Mouse (Mus musculus): ENCODE measurements at regions not wholly inside any gene's neighbourhood (a gene's known extent, or its start where the extent isn't known, plus 50 kb on each side); places are given as distances from the start of the nearest gene placed in this dataset.
A peak's percentile ranks its signal among the peaks of the same experiment; 100 is the strongest.

DNA sequence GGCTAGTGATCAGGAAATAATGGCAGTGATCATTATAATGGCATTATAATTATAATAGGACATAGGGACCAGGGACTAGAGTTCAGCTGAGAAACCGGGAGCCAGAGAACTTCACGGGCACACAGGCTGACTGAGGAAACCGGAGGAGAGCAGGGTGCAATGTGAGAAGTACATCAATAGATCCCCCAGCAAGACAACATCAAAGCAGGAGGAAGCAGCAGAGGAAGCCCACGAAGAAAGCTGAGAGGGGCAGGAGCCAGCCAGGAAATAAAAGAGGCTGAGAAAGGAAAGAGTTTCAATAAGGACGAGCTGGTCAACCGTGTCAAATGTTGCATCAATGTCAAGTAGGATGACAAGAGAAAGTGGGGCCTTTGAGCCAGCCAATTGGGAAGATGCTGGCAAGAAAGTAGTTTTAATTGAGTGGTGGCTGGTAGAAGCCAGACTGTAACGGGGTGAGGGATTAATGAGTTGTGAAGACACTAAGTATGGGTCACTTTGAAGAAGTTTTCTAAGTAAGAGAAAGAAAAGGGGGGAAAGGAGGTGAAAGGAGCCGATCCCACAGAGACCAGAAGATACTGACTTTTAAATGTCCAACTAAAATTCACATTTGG lies 66.0 kb upstream of the Cited2 start:
- no peaks in the 10 kb centered on the region for H3K27me3 ChIP-seq (ENCODE audit: control insufficient read depth, insufficient read depth, low read length)
- no peak overlapping the region for H3K9ac ChIP-seq (replicated peaks)
- no peak overlapping the region for H3K4me3 ChIP-seq (ENCODE audit: insufficient read depth in 1 of 2, low read depth in 2 of 2, low read length in 2 of 2)
- 23% methylated on average over 8 of the region's 8 CpGs for WGBS (ENCODE audit: insufficient replicate concordance)
- TF ChIP-seq EP300 (IDR thresholded peaks at IDR 0.05; ENCODE audit: low read depth) (no peak), CTCF (IDR thresholded peaks at IDR 0.05; ENCODE audit: low read depth) (no peak)
- no peak overlapping the region for H3K27ac ChIP-seq
- H3K9me3 ChIP-seq (ENCODE audit: control insufficient read depth, low read length): no peaks in the 10 kb centered on the region
- no peak for DNase-seq (ENCODE audit: low read depth in 3 of 3, low spot score in 3 of 3)
- no peaks in the 10 kb centered on the region for H3K36me3 ChIP-seq (replicated peaks; ENCODE audit: control insufficient read depth, insufficient read depth, low read depth)
- peaks cover 5 to 25% of the 10 kb centered on the region in 2 experiments; a peak in 3 of 4 replicates for H3K4me1 ChIP-seq (replicated peaks; ENCODE audit: control insufficient read depth in 2 of 2, insufficient read depth in 2 of 2, low read length in 1 of 2)
- no peak for ATAC-seq (ENCODE audit: insufficient read depth)
- H3K4me2 ChIP-seq (ENCODE audit: low read depth): no peak overlapping the region

DNA sequence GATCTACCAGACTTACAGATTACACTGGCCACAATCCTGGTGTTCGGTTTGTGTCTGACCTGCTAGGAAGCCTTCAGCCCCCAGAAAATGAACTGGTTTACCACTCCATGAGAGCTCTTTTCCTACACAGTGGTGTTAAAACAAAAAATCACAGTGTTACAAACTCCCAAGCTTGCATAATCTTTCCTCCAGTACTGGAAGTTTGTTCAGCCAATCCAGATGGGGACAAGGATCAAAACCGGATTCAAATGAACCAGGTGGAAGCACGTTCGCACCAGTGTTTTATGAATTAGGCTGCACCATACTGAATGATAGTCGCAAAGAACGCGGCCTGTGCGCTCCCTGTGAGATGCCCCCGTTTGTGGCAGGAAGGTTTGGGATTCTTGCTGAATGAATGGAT lies 63.4 kb upstream of the Cited2 start:
- no peak for ATAC-seq (ENCODE audit: insufficient read depth)
- 76% methylated on average over 9 of the region's 9 CpGs for WGBS (ENCODE audit: insufficient replicate concordance)
- no peaks in the 10 kb centered on the region for H3K9me3 ChIP-seq (ENCODE audit: control insufficient read depth, low read length)
- no peaks in the 10 kb centered on the region for H3K27me3 ChIP-seq (ENCODE audit: control insufficient read depth, insufficient read depth, low read length)
- no peak overlapping the region for H3K9ac ChIP-seq (replicated peaks)
- no peak overlapping the region for H3K27ac ChIP-seq
- H3K4me2 ChIP-seq (ENCODE audit: low read depth): no peak overlapping the region
- H3K36me3 ChIP-seq (replicated peaks; ENCODE audit: control insufficient read depth, insufficient read depth, low read depth): no peaks in the 10 kb centered on the region
- no peak for DNase-seq (ENCODE audit: low read depth in 3 of 3, low spot score in 3 of 3)
- TF ChIP-seq CTCF (IDR thresholded peaks at IDR 0.05; ENCODE audit: low read depth) (no peak), EP300 (IDR thresholded peaks at IDR 0.05; ENCODE audit: low read depth) (no peak)
- H3K4me3 ChIP-seq (ENCODE audit: insufficient read depth in 1 of 2, low read depth in 2 of 2, low read length in 2 of 2): no peak overlapping the region
- H3K4me1 ChIP-seq (replicated peaks; ENCODE audit: control insufficient read depth in 2 of 2, insufficient read depth in 2 of 2, low read length in 1 of 2): peaks cover 0 to 11% of the 10 kb centered on the region in 2 experiments; a peak in 2 of 4 replicates

DNA sequence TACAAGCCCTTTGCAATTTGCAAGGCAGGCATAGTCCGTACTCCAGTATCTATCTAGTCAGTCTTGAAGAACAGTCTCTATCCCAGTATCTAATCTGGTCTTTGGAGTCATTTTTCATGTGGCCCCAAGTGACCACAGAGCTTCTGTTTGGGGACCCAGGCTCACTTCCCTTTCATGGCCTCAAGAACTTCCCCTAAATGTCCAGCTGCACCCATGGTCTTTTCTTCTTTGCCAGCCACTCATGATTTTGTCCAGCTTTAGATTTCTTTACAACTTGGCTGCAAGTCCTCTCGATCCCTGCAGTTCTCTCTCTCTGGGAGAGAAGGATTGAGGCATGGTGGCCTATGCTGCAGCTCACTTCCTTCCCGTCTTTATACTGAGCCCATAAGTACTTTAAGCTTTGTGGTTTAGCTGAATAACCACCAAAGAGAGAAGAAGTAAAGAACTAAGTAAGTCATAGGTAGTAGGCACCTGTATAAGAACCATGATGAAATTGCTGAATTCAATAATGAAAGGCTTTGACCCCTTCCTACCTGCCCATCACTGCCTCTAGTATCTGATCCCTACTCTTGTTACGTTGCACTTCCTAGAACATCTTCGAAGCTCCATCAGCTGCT lies 62.1 kb upstream of the Cited2 start:
- Histone ChIP-seq H3K27ac (no peak overlapping the region), H3K9ac (replicated peaks) (no peak overlapping the region), H3K36me3 (replicated peaks; ENCODE audit: control insufficient read depth, insufficient read depth, low read depth) (no peaks in the 10 kb centered on the region), H3K4me1 (replicated peaks; ENCODE audit: control insufficient read depth in 2 of 2, insufficient read depth in 2 of 2, low read length in 1 of 2) (peaks cover 0 to 5% of the 10 kb centered on the region in 2 experiments; a peak in 2 of 4 replicates), H3K27me3 (ENCODE audit: control insufficient read depth, insufficient read depth, low read length) (no peaks in the 10 kb centered on the region), H3K9me3 (ENCODE audit: control insufficient read depth, low read length) (no peaks in the 10 kb centered on the region), H3K4me3 (ENCODE audit: insufficient read depth in 1 of 2, low read depth in 2 of 2, low read length in 2 of 2) (no peak overlapping the region), H3K4me2 (ENCODE audit: low read depth) (no peak overlapping the region)
- no peak for DNase-seq (ENCODE audit: low read depth in 3 of 3, low spot score in 3 of 3)
- WGBS (ENCODE audit: insufficient replicate concordance): 37% methylated on average over 5 of the region's 5 CpGs
- no peak for ATAC-seq (ENCODE audit: insufficient read depth)
- TF ChIP-seq EP300 (IDR thresholded peaks at IDR 0.05; ENCODE audit: low read depth): no peak
- no peak for TF ChIP-seq CTCF (IDR thresholded peaks at IDR 0.05; ENCODE audit: low read depth)

DNA sequence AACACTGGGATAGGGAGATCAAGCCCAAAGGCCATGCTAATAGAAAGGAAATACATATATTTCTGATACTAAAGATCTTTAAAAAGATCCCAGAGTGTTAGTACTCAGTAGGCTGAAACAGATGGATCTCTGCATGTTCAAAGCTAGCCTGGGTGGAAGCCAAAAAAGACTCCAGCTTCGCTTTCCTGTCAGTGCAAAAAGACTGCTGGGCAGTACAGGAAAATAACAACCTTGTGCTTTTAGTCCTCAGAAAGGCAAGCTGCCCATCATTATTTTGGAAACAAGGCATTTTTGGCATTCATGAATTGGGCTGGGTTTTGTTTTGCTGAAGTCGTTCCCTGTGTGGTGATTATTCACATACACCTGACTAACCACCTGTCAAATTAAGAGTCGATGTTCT lies 56.9 kb upstream of the Cited2 start:
- TF ChIP-seq EP300 (IDR thresholded peaks at IDR 0.05; ENCODE audit: low read depth): no peak
- TF ChIP-seq CTCF (IDR thresholded peaks at IDR 0.05; ENCODE audit: low read depth): no peak
- WGBS (ENCODE audit: insufficient replicate concordance): 66% methylated on average over 3 of the region's 3 CpGs
- H3K36me3 ChIP-seq (replicated peaks; ENCODE audit: control insufficient read depth, insufficient read depth, low read depth): no peaks in the 10 kb centered on the region
- no peak overlapping the region for H3K4me3 ChIP-seq (ENCODE audit: insufficient read depth in 1 of 2, low read depth in 2 of 2, low read length in 2 of 2)
- no peaks in the 10 kb centered on the region for H3K4me1 ChIP-seq (replicated peaks; ENCODE audit: control insufficient read depth in 2 of 2, insufficient read depth in 2 of 2, low read length in 1 of 2)
- H3K9me3 ChIP-seq (ENCODE audit: control insufficient read depth, low read length): no peaks in the 10 kb centered on the region
- H3K9ac ChIP-seq (replicated peaks): no peak overlapping the region
- DNase-seq (ENCODE audit: low read depth in 3 of 3, low spot score in 3 of 3) (no peak), ATAC-seq (ENCODE audit: insufficient read depth) (no peak)
- no peak overlapping the region for H3K4me2 ChIP-seq (ENCODE audit: low read depth)
- H3K27ac ChIP-seq: no peak overlapping the region
- H3K27me3 ChIP-seq (ENCODE audit: control insufficient read depth, insufficient read depth, low read length): no peaks in the 10 kb centered on the region

DNA sequence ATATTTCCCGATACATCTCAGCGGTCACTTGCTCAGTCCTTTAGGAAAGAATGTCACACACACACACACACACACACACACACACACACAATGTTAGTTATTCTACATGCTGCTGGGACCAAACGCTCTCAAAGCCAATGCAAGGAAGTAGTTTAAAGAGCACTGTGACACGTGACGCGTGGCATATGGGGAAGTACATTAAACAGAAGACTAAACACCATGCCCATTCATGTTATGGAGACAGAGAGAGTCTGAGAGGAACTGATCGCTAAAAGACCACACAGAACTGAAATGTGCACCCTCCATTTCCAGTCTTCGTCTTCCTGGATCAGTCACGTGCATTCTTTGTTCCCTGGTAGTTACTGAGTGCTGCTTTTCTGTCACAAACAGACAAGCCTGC lies 53.6 kb upstream of the Cited2 start:
- Histone ChIP-seq H3K36me3 (replicated peaks; ENCODE audit: control insufficient read depth, insufficient read depth, low read depth) (no peaks in the 10 kb centered on the region), H3K27ac (no peak overlapping the region), H3K27me3 (ENCODE audit: control insufficient read depth, insufficient read depth, low read length) (no peaks in the 10 kb centered on the region), H3K4me3 (ENCODE audit: insufficient read depth in 1 of 2, low read depth in 2 of 2, low read length in 2 of 2) (no peak overlapping the region), H3K9me3 (ENCODE audit: control insufficient read depth, low read length) (no peaks in the 10 kb centered on the region), H3K9ac (replicated peaks) (no peak overlapping the region), H3K4me2 (ENCODE audit: low read depth) (no peak overlapping the region), H3K4me1 (replicated peaks; ENCODE audit: control insufficient read depth in 2 of 2, insufficient read depth in 2 of 2, low read length in 1 of 2) (peaks cover 0 to 3% of the 10 kb centered on the region in 2 experiments; a peak in 2 of 4 replicates)
- TF ChIP-seq CTCF (IDR thresholded peaks at IDR 0.05; ENCODE audit: low read depth) (no peak), EP300 (IDR thresholded peaks at IDR 0.05; ENCODE audit: low read depth) (no peak)
- DNase-seq (ENCODE audit: low read depth in 3 of 3, low spot score in 3 of 3): no peak
- WGBS (ENCODE audit: insufficient replicate concordance): 51% methylated on average over 9 of the region's 9 CpGs
- ATAC-seq (ENCODE audit: insufficient read depth): 0 out of 2 replicates have a peak, but pooled peaks have one; percentile 15

Measured in liver, embryonic 14.5 days (tissue).